Mouse (Mus musculus) kidney, postnatal 36 days (tissue): Measurements from ENCODE around the gene Adgrf2.
A peak's percentile ranks its signal among the peaks of the same experiment; 100 is the strongest.

Experiments used
- DNase-seq, 2 experiments: peaks; one replicate each; pipeline ENCODE4 v3.0.0; 2021 to 2022; ENCODE audit warnings: mixed read lengths in 2 of 2

Gene Adgrf2

GRCm38 (mm10) chr17:42741801-42742217 lies at the start of gene Adgrf2:
Gene Adgrf2, minus strand, starts transcription at chr17:42742179.
- peak; percentile 10 to 15 for DNase-seq

GRCm38 (mm10) chr17:42790787-42791186 lies 48.8 kb upstream of the Adgrf2 start:
- DNase-seq = no peak

DNA sequence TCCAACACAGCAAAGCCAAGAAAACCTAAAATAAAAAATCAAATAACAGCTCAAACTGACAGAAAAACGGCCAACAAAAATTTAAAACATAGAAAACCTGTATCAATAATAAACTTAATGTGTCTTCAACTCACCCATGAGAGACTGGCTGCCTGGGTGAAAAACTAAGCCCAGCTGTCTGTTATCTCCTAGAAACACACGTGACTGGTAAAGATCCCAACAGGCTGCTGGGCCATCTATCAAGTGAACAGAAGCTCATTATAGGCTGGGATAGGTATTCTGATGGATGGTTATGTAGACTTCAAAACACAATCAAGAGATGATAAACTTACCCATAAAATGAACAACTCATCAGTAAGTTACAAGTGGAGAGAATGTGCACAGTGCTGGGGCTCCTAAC lies 47.7 kb upstream of the Adgrf2 start:
- no peak for DNase-seq

- no peak for DNase-seq
Observed at GRCm38 (mm10) chr17:42788686-42789453, 46.9 kb upstream of the Adgrf2 start.

- peak; percentile 73 to 83 for DNase-seq
Observed at GRCm38 (mm10) chr17:42782156-42782757, 40.3 kb upstream of the Adgrf2 start.

DNA sequence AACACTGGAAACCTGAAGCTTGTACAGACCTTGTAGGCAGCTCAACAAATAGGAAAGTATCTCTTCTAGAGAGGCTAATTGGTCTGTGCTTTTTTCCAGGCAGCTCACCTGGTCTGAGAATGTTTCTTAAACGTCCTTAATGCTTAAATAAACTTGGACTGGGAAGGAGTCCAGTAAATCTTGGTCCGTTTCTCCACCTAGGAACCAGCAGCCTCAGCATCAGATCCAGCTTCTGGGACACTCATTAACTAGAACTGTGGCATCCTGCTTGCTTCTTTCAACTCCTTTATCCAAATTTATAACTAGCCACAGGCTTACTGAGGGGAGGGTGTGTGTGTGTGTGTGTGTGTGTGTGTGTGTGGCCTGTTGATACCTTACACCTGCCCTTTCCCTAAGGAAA lies 11.8 kb upstream of the Adgrf2 start:
- peak; percentile 32 to 60 for DNase-seq

- DNase-seq = peak; percentile 25 to 47
Observed at GRCm38 (mm10) chr17:42752173-42752572, 10.2 kb upstream of the Adgrf2 start.

DNA sequence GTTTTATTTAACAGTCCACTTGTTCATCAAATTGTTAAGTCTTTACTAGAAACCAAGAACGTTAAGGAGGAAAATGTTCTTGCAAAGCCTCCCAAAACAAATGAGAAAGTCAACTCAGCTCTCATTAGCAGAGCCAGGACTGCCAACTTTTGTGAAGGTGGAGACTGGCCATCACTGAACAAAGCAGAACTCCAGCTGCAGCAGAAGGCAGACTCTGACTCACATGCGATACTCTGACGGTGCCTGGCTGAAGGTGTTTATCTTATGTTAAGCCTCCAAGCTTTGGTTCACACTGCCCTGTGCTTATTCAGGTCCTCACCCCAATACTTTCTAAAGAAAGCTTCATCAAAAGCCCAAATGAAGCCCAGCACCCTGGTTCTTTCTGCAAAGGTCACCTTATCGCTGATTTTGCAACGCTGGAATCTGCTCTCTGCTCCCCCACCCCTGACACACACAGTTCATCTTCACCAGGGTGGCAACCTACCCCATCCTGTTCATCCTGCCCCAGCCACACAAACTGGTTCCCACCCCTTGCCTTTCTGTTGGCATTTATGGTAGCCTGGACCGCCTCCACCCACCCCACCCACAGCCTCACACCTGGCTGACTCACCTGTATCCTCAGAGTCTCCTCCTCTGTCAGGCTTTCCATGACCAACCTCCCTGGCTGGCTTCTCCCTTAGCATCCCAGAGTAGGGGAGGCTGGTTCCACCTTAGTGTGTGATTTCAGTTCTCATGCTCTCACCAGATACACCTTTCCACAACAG lies 3.9 kb upstream of the Adgrf2 start:
- no peak for DNase-seq

DNA sequence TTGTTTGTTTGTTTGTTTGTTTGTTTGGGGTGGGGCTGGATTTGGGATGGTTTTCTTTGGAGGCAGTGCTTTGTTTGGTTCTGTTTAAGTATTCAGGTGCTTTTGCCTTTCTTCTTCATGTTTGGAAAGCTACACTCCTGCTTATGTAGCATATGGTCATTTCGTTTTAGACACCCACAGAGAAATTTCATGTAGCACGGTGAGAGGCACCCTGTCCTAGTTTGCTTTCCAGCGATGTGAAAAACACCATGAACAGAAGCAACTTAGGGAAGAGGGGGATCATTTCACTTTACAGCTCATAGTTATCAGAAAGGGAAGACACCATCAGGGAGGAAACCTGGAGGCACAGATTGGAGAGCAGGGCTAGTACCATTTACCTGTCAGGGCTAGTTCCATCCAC lies 844 bp upstream of the Adgrf2 start:
- no peak for DNase-seq

DNA sequence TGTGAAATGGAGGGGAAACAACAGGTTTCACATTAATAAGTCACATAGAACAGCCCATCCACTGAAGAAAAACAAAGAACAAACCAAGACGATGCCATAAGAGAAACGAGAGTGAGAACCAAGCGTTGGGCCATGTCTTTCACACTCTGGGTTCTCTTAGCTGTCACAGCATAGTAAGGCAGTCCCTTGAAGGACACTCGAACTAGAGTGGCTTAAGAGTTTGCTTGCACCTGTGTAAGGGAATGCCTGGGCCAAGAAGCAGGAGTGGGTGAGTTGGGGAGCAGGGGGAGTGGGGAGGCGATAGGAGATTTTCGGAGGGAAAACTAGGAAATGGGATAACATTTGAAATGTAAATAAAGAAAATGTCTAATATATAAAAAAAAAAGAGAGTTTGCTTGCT lies 3.2 kb downstream of the Adgrf2 start:
- no peak for DNase-seq

GRCm38 (mm10) chr17:42717161-42717560 lies 24.8 kb downstream of the Adgrf2 start:
- peak in 1 of 2 experiments; percentile 8 for DNase-seq

DNA sequence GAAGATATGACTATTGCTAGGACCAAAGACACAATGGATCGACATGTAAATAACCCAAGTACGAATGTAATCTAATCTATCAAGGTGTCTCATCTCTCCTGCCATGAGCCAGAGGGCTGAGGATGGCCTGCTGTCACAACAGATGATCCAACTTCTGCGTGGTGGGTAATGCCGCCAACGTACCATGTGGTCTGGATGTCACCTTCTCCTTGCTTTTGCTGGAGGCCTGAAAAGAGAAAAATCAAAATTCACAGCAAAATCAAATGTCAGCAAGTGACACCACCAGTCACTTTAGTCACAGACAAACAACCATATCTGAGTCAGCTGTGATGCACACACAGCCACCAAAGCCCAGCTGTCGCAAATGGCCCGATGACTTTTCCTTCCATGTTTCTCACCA lies 27.0 kb downstream of the Adgrf2 start:
- no peak for DNase-seq

DNA sequence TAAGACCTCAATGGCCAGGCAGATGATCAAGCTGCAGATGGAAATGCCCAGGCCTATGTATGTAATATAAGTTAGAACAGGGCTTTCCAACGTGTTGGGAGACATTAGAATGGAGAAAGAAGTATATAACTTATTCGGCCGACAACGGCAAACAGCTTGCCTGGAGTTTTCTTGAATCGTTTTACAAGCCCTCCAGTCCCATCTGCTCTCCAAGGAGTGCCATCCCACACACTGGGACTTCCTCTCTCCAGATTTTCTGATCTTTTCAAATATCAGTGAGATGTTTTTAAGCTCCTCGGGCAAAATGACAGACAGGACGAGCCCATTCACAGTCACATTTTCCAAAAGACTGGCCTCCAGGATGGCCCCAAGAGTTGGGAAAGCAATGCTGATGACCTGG lies 31.3 kb downstream of the Adgrf2 start:
- DNase-seq = no peak

DNA sequence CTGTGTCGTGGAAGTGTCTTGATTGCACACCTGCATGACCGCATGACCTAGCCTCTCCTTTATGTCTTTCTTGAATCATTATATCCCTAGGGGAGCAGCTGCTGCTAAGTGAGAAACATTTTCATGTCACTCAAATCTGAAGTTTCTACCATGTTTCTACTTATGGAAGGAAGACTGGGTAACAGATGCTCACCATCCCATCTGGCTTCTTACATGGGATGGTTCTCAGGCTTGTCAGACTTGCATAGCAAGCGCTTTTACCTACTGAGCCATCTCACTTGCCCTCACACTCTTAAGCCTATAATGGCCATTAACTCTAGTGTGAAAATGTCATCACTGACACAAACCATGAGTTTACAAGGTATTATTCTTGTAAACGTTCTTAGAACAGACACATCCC lies 36.4 kb downstream of the Adgrf2 start:
- no peak for DNase-seq

GRCm38 (mm10) chr17:42702198-42702597 lies 39.8 kb downstream of the Adgrf2 start:
- DNase-seq = no peak

DNA sequence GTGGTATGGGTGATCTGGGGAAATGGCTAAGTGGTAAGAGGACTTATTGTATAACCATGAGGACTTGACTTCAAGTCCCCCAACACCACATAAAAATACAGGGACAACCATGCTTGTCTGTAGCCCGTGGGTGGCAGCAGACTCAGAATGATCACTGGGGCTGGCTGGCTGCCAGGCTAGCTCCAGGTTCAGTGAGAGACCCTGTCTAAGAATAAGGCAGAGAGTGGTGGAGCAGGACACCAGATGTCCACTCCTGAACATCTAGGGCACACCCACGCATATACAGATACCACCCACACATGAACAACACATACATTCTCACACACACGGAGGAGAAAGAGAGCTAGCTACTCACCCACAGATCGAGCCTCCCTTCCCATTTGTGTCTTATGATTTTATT lies 47.2 kb downstream of the Adgrf2 start:
- DNase-seq = peak in 1 of 2 experiments; percentile 34

DNA sequence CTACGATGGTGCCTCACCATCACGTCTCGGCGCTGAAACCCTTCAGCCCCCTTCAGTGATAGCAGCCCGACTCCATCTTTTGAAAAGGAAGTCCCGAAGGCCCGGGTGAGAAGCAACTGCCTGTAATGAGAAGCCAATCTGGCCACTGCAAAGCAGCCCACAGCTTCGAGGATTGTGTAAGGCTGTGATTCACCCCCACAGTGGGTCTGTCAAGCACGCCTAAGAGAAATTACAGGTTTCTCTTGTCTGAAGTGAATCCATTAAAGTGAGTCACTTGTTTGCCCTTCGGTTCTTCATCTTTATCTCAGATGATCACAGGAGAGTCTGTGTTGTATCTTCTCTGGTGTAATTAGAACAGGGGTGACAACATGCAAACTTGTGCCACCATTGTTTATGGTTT lies 49.8 kb downstream of the Adgrf2 start, which contains the start of gene Adgrf4:
Gene Adgrf4, minus strand, starts transcription at position 149 of the 400 bp plus-strand sequence.
- DNase-seq = no peak

- DNase-seq = no peak
Observed at GRCm38 (mm10) chr17:42690531-42690930, 51.4 kb downstream of the Adgrf2 start.
